Mouse (Mus musculus) heart, postnatal 0 days (tissue): Measurements from ENCODE around the gene Zfhx3.

ENCODE experiments used
- CTCF ChIP-seq: IDR thresholded peaks from 2 replicates; pipeline ENCODE4 v1.5.1; 2016; ENCODE audit warnings: antibody characterized with exemption, control low read depth, low read depth
- EP300 ChIP-seq: IDR thresholded peaks from 2 replicates; pipeline ENCODE4 v1.6.1; 2016; ENCODE audit warnings: antibody characterized with exemption, low read depth

DNA sequence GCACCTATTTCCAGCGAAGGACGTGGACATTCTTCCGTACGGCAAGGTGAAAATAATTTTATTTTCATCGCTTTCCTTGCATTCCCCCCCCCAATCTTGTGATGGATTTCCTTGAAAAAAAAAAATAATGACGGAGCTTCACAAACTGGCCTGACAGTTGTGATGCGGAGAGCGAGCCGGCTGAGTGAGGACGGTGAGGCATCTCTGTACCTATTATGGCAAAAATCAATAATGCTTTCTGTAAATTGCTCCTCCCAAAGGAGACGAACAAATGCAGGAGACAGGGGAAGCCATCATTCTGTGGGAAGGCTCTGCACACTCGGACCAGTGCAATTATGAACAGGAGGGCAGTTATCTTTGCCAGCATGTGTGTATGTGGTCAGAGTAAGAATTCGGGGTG lies 156.2 kb downstream of the Zfhx3 start:
- TF ChIP-seq CTCF, result no peak
- TF ChIP-seq EP300, result no peak
